Mouse (Mus musculus): ENCODE results near the gene Mcam.

GRCm38 (mm10) chr9:44125546-44126428 is 8.5 kb upstream of the Mcam start:
- TF ChIP-seq CTCF (conservative IDR thresholded peaks at IDR 0.05; ENCODE audit: insufficient read depth, insufficient read length, low read depth, low read length), result peak; percentile 92
- no peak for TF ChIP-seq POLR2A (IDR thresholded peaks at IDR 0.05; ENCODE audit: low read depth, low read length)

Data from kidney, adult 2 months (tissue).